Mouse (Mus musculus) intestine, embryonic 16.5 days (tissue): ENCODE measurements around the gene Fam131a. TPM values are rescaled to one million over a fixed set of nuclear protein-coding genes. Genes with fewer than 3 reads are reported as not detected.
A peak's percentile ranks its signal among the peaks of the same experiment; 100 is the strongest.

Experiments
- ATAC-seq: fragments of 200-750 bp; cut with Nextera tagmentation; 2 replicates; pipeline ENCODE4 v1.8.0; 2017; ENCODE audit warnings: moderate TSS enrichment, moderate library complexity
- H3K27ac ChIP-seq: fragments of 300-500 bp; sonication (generic); 2 replicates; pipeline ENCODE4 v1.5.1; 2014; ENCODE audit warnings: mild to moderate bottlenecking, low read length
- H3K27me3 ChIP-seq: fragments of 300-500 bp; sonication (generic); replicated peaks from 2 replicates; pipeline ENCODE4 v1.6.1; 2014; ENCODE audit warnings: low read length, control low read depth, mixed read lengths; ENCODE audit not compliant: control insufficient read depth, insufficient read depth
- H3K36me3 ChIP-seq: fragments of 300-500 bp; sonication (generic); 2 replicates; pipeline ENCODE4 v1.6.1; 2014; ENCODE audit warnings: low read length, control low read depth; ENCODE audit not compliant: control insufficient read depth, insufficient read depth
- H3K4me1 ChIP-seq: fragments of 300-500 bp; sonication (generic); 2 replicates; pipeline ENCODE4 v1.6.1; 2014; ENCODE audit warnings: low read length, control low read depth, mixed read lengths; ENCODE audit not compliant: control insufficient read depth, insufficient read depth
- H3K4me2 ChIP-seq: fragments of 300-500 bp; sonication (generic); 2 replicates; pipeline ENCODE4 v1.6.1; 2014; ENCODE audit warnings: low read depth, low read length, control low read depth
- H3K4me3 ChIP-seq: fragments of 300-500 bp; sonication (generic); 2 replicates; pipeline ENCODE4 v1.5.1; 2014; ENCODE audit warnings: mild to moderate bottlenecking, low read length
- H3K9ac ChIP-seq: fragments of 300-500 bp; sonication (generic); 2 replicates; pipeline ENCODE4 v1.6.1; 2014; ENCODE audit warnings: low read depth, low read length
- H3K9me3 ChIP-seq: fragments of 300-500 bp; sonication (generic); 2 replicates; pipeline ENCODE4 v1.6.1; 2016; ENCODE audit warnings: low read length, control low read depth; ENCODE audit not compliant: control insufficient read depth
- WGBS: fragments of 180-500 bp; shearing (Covaris S2); extraction: QIAGEN DNeasy Blood & Tissue Kit; methylation state at CpG from one replicate; pipeline ENCODE4 v1.1.7; 2014; 5-methylcytosine and 5-hydroxymethylcytosine counted together
- polyA plus RNA-seq: library from polyadenylated mRNA; unstranded; fragments of >200 nt; fragmentation: Nextera tagmentation; extraction: Ambion mirVana; gene quantifications from 2 replicates; pipeline ENCODE4 v1.2.1, GENCODE M21; 2015

Fam131a gene
- polyA plus RNA-seq, 1 experiment from 2014 or later: 6.2 TPM

- no peaks in the 10 kb centered on the region for H3K9me3 ChIP-seq
- H3K4me2 ChIP-seq: peak overlapping the region; percentile 62
- peak overlapping the region; percentile 63 for H3K4me3 ChIP-seq
- peaks cover 24% of the 10 kb centered on the region for H3K4me1 ChIP-seq
- WGBS: under 1% methylated on average over 37 of the region's 38 CpGs
- no peaks in the 10 kb centered on the region for H3K27me3 ChIP-seq
- ATAC-seq: peak; percentile 91
- peaks cover 13% of the 10 kb centered on the region for H3K36me3 ChIP-seq
- peak overlapping the region; percentile 84 for H3K27ac ChIP-seq
- peak overlapping the region; percentile 89 for H3K9ac ChIP-seq
Measured at GRCm38 (mm10) chr16:20672500-20672902, 20.5 kb upstream of the Fam131a start.

- peak overlapping the region; percentile 96 for H3K4me2 ChIP-seq
- peaks cover 17% of the 10 kb centered on the region for H3K36me3 ChIP-seq
- peak overlapping the region; percentile 84 for H3K27ac ChIP-seq
- H3K4me1 ChIP-seq: peaks cover 28% of the 10 kb centered on the region
- 2% methylated on average over 64 of the region's 78 CpGs for WGBS
- no peaks in the 10 kb centered on the region for H3K27me3 ChIP-seq
- ATAC-seq: peak; percentile 77
- peak overlapping the region; percentile 63 for H3K4me3 ChIP-seq
- H3K9me3 ChIP-seq: no peaks in the 10 kb centered on the region
- peak overlapping the region; percentile 89 for H3K9ac ChIP-seq
Measured at GRCm38 (mm10) chr16:20672965-20673705, 19.9 kb upstream of the Fam131a start.

- ATAC-seq: peak; percentile 75
- Histone ChIP-seq H3K36me3 (peaks cover 23% of the 10 kb centered on the region), H3K27me3 (no peaks in the 10 kb centered on the region), H3K9ac (peak overlapping the region; percentile 89), H3K9me3 (no peaks in the 10 kb centered on the region), H3K4me3 (peak overlapping the region; percentile 63), H3K4me1 (peaks cover 28% of the 10 kb centered on the region), H3K4me2 (peak overlapping the region; percentile 96), H3K27ac (peak overlapping the region; percentile 84)
- WGBS: 6% methylated on average over 14 of the region's 14 CpGs
Measured at GRCm38 (mm10) chr16:20673706-20674303, 19.2 kb upstream of the Fam131a start.

- H3K4me3 ChIP-seq: no peak overlapping the region
- peak overlapping the region; percentile 89; the same call in 1 of the 2 replicates for H3K9ac ChIP-seq
- no peaks in the 10 kb centered on the region for H3K27me3 ChIP-seq
- peak overlapping the region; percentile 96; the same call in 1 of the 2 replicates for H3K4me2 ChIP-seq
- H3K4me1 ChIP-seq: peaks cover 28% of the 10 kb centered on the region
- ATAC-seq: no peak
- H3K36me3 ChIP-seq: peaks cover 33% of the 10 kb centered on the region
- 92% methylated on average over 6 of the region's 6 CpGs for WGBS
- H3K9me3 ChIP-seq: no peaks in the 10 kb centered on the region
- H3K27ac ChIP-seq: no peak overlapping the region
Measured at GRCm38 (mm10) chr16:20675213-20675612, 17.8 kb upstream of the Fam131a start.

DNA sequence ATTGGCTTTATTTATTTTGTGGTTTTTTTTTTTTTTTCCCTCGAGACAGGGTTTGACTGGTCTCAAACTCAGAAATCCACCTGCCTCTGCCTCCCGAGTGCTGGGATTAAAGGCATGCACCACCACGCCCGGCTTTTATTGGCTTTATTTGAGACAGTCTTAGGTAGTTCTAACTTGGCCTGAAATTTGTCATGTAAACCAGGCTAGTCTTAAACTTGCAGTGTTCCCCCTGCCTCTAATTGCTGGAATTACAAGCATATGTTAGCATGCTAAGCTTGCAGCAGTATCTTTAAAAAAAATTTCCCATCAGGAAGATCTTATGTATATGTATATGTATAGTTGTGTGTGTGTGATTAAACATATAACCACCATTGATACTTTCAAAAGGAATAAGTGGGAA lies 16.3 kb upstream of the Fam131a start:
- no peak overlapping the region for H3K4me2 ChIP-seq
- no peak for ATAC-seq
- 78% methylated on average over 4 of the region's 4 CpGs for WGBS
- H3K9me3 ChIP-seq: no peaks in the 10 kb centered on the region
- peaks cover 40% of the 10 kb centered on the region for H3K36me3 ChIP-seq
- H3K4me1 ChIP-seq: peaks cover 27% of the 10 kb centered on the region
- H3K9ac ChIP-seq: no peak overlapping the region
- no peak overlapping the region for H3K4me3 ChIP-seq
- H3K27ac ChIP-seq: no peak overlapping the region
- H3K27me3 ChIP-seq: no peaks in the 10 kb centered on the region

DNA sequence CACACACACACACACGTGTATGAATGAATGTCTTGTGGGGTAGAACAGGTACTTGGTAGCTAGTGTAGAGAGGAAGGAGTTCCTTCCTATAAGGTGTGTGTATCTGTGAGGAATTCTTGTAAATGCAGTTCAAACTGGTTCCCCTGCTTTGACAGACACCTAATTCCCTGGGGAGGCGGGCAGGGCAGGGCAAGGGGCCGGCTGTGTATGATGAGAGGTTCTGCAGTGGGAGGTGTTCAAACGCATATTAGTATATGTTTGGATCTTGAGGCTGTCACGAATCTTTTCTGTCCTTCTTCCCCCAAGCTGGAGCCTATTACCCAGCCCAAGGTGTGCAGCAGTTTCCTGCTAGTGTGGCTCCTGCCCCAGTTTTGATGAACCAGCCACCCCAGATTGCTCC lies 15.7 kb upstream of the Fam131a start:
- Histone ChIP-seq H3K27me3 (no peaks in the 10 kb centered on the region), H3K9ac (no peak overlapping the region), H3K36me3 (peaks cover 46% of the 10 kb centered on the region), H3K4me3 (no peak overlapping the region), H3K4me2 (no peak overlapping the region), H3K4me1 (peaks cover 23% of the 10 kb centered on the region), H3K27ac (peak overlapping the region; percentile 33; the same call in 1 of the 2 replicates), H3K9me3 (no peaks in the 10 kb centered on the region)
- 82% methylated on average over 5 of the region's 5 CpGs for WGBS
- no peak for ATAC-seq

DNA sequence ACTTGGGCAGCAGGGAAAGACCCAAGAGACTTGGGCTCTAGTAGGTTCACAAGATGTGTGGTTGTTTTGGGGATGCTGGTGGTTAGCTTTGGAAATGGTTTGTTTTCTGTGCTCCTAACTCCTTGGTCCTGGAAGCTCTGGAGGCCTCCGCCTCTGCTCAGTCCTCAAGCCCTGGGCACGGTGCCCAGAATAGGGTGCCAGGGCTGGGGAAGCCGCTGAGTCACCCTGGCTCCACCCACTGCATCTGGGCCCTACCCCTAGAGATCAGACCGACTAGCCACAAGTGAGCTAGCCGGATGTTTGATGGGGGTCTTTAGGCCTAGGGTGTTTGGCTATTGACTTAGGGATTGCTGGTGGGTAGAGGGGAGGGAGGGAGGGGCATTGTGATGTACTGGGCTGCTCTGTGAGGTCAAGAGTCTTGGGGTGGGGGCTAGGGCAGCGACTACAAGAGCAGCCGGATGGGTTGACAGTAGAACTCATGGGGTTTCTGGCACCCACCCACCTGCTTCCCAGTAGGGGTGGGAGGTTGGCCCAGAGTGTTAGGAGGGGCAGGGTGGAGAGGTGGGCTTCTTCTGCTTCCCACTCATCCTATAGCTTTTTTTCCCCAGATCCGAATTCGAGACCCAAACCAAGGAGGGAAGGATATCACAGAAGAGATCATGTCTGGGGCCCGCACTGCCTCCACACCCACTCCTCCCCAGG lies 14.9 kb upstream of the Fam131a start:
- no peak for ATAC-seq
- Histone ChIP-seq H3K4me3 (no peak overlapping the region), H3K27ac (no peak overlapping the region), H3K4me1 (peaks cover 23% of the 10 kb centered on the region), H3K9ac (no peak overlapping the region), H3K4me2 (no peak overlapping the region), H3K36me3 (peaks cover 52% of the 10 kb centered on the region), H3K27me3 (no peaks in the 10 kb centered on the region), H3K9me3 (no peaks in the 10 kb centered on the region)
- 71% methylated on average over 10 of the region's 10 CpGs for WGBS

- Histone ChIP-seq H3K27me3 (no peaks in the 10 kb centered on the region), H3K4me1 (peaks cover 13% of the 10 kb centered on the region), H3K9me3 (no peaks in the 10 kb centered on the region), H3K36me3 (peaks cover 29% of the 10 kb centered on the region), H3K4me2 (no peak overlapping the region), H3K9ac (no peak overlapping the region), H3K27ac (no peak overlapping the region), H3K4me3 (no peak overlapping the region)
- ATAC-seq: no peak
- 77% methylated on average over 3 of the region's 3 CpGs for WGBS
Measured at GRCm38 (mm10) chr16:20690774-20691173, 2.3 kb upstream of the Fam131a start.

DNA sequence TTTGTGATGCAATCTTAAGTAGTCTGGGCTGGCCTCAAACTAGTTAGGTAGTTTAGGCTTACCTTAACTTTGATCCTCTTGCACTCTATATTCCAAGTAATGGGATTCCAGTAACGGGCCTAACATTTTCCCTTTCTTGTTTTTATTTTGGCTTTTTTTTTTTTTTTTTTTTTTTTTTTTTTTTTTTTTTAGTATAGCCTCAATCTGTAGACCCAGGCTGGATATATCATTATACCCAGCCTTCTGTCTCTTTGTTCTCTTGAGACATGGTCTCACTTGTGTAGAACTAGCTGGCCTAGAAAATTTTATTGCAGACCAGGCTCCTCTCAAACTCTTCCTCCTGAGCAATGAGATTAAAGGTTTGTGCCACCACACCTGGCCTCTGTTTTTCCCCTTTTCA lies 1.4 kb upstream of the Fam131a start:
- Histone ChIP-seq H3K36me3 (peaks cover 21% of the 10 kb centered on the region), H3K27me3 (no peaks in the 10 kb centered on the region; the same call in 1 of the 2 replicates), H3K4me1 (peaks cover 19% of the 10 kb centered on the region), H3K4me3 (no peak overlapping the region), H3K9ac (no peak overlapping the region), H3K4me2 (no peak overlapping the region), H3K9me3 (no peaks in the 10 kb centered on the region), H3K27ac (no peak overlapping the region)
- 80% methylated on average over 1 of the region's 1 CpGs for WGBS
- ATAC-seq: no peak
